Mouse (Mus musculus): ENCODE data around the gene Chchd2. TPM values are rescaled to one million over a fixed set of nuclear protein-coding genes. Genes with fewer than 3 reads are reported as not detected.

Gene Chchd2
- polyA plus RNA-seq, 1 experiment from 2014 or later, result 602 TPM

Other genes with a start within 250 kb of the Chchd2 start
- 8.1 and 9.3 TPM in 2 replicates for gene Zfp11, start 217.4 kb downstream of the Chchd2 start, polyA plus RNA-seq (2015; fragmentation: Nextera tagmentation; extraction: Ambion mirVana)
- gene Sept14, start 179.0 kb downstream of the Chchd2 start, polyA plus RNA-seq (2015; fragmentation: Nextera tagmentation; extraction: Ambion mirVana), result not detected in 2 replicates
- 167 and 170 TPM in 2 replicates for gene Mrps17, start 172.0 kb downstream of the Chchd2 start, polyA plus RNA-seq (2015; fragmentation: Nextera tagmentation; extraction: Ambion mirVana)
- gene Nipsnap2, start 162.4 kb downstream of the Chchd2 start, polyA plus RNA-seq (2015; fragmentation: Nextera tagmentation; extraction: Ambion mirVana), result 87.7 and 90.4 TPM in 2 replicates
- 31.1 TPM in 2 replicates for gene Psph, start 100.0 kb downstream of the Chchd2 start, polyA plus RNA-seq (2015; fragmentation: Nextera tagmentation; extraction: Ambion mirVana)
- 31.1 and 33.6 TPM in 2 replicates for gene Sumf2, start 40.5 kb downstream of the Chchd2 start, polyA plus RNA-seq (2015; fragmentation: Nextera tagmentation; extraction: Ambion mirVana)
- gene Zbed5, start 8.3 kb upstream of the Chchd2 start, polyA plus RNA-seq (2015; fragmentation: Nextera tagmentation; extraction: Ambion mirVana), result 20.1 and 22.5 TPM in 2 replicates
- gene Phkg1, start 11.1 kb upstream of the Chchd2 start, polyA plus RNA-seq (2015; fragmentation: Nextera tagmentation; extraction: Ambion mirVana), result 0.85 and 0.95 TPM in 2 replicates
- gene Nupr1l, start 21.1 kb upstream of the Chchd2 start, polyA plus RNA-seq (2015; fragmentation: Nextera tagmentation; extraction: Ambion mirVana), result 4.2 and 6.4 TPM in 2 replicates
- 29.1 and 30.6 TPM in 2 replicates for gene Vkorc1l1, start 54.5 kb upstream of the Chchd2 start, polyA plus RNA-seq (2015; fragmentation: Nextera tagmentation; extraction: Ambion mirVana)
- 30.3 and 31.5 TPM in 2 replicates for gene Gusb, start 115.6 kb upstream of the Chchd2 start, polyA plus RNA-seq (2015; fragmentation: Nextera tagmentation; extraction: Ambion mirVana)
- gene Asl, start 141.8 kb upstream of the Chchd2 start, polyA plus RNA-seq (2015; fragmentation: Nextera tagmentation; extraction: Ambion mirVana), result 35.5 and 38.6 TPM in 2 replicates
- 85.6 and 86.8 TPM in 2 replicates for gene Crcp, start 141.8 kb upstream of the Chchd2 start, polyA plus RNA-seq (2015; fragmentation: Nextera tagmentation; extraction: Ambion mirVana)
- gene Tpst1, start 185.9 kb upstream of the Chchd2 start, polyA plus RNA-seq (2015; fragmentation: Nextera tagmentation; extraction: Ambion mirVana), result 52.9 and 56.8 TPM in 2 replicates

Measured in midbrain, embryonic 16.5 days (tissue).